Mouse (Mus musculus) CH12F3 (cell line): ENCODE data around the gene Srp54c.

Experiments
- in situ Hi-C: fragments of 300-500 bp; cut with MboI; formaldehyde crosslinking; loops from 2 replicates; pipeline ENCODE4 v1.14.3; 2020; ENCODE audit warnings: low sequenced_read_pairs

Gene Srp54c

GRCm38 (mm10) chr12:55309501-55309900 is 79.5 kb downstream of the Srp54c start:
- in situ Hi-C loops = no loop called here

GRCm38 (mm10) chr12:55311841-55312240 is 81.9 kb downstream of the Srp54c start:
- in situ Hi-C loops = no loop called here
